Comparison of ENCODE assay signal across 14 mouse cellular contexts in the genomic region with DNA sequence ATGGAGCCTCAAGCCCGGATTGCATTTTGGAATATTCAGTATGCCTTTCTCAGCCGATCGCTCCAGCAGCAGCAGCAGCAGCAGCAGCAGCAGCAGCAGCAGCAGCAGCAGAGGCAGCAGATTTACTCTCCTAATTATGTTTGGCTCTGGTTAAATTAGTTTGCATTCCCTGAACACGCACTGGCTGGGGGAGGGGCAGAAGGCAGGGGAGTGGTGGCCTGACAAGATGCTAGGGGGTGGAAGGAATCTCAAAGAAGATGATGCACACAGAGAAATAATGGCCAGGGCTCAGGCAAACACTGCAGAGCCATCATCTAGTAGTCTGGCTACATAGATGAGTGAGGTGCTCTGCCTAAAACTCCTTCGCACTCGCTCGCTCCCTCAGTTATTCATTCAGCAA.
DNase-seq lines count a peak whose midpoint lies in the region; ATAC-seq and TF ChIP-seq lines count a peak whose summit lies in the region.
"Had no signal": no experiment of that assay in that cellular context is flagged by ENCODE, and none has a peak within 500 bp of the region (broad histone marks: within the 10 kb centered on the region; RNA-seq: fewer than 3 reads in every experiment).

No protein-coding gene starts in this region.

- no peak for TF ChIP-seq EP300 in heart, adult 2 months (IDR thresholded peaks at IDR 0.05; ENCODE audit: insufficient read depth, low read depth, low read length)

- no peak for TF ChIP-seq CTCF in heart, adult 2 months (IDR thresholded peaks at IDR 0.05)

- intact Hi-C loops in left cerebral cortex, postnatal 4 days (cut with DNase I) = no loop called here
- intact Hi-C loops in heart, adult 2 months (cut with DNase I) = no loop called here

- no peak overlapping the region for H3K4me2 ChIP-seq in forebrain, embryonic 11.5 days (ENCODE audit: low read depth, low read length, severe bottlenecking)
- no peak overlapping the region for H3K4me2 ChIP-seq in hindbrain, embryonic 14.5 days (replicated peaks)
- no peak overlapping the region for H3K4me2 ChIP-seq in midbrain, embryonic 16.5 days (ENCODE audit: low read length)
- H3K4me2 ChIP-seq: liver, embryonic 13.5 days had no signal

- no peak overlapping the region for H3K9ac ChIP-seq in forebrain, embryonic 11.5 days (ENCODE audit: low read length)
- no peak overlapping the region for H3K9ac ChIP-seq in hindbrain, embryonic 14.5 days
- no peak overlapping the region for H3K9ac ChIP-seq in midbrain, embryonic 16.5 days (ENCODE audit: low read depth, low read length)
- H3K9ac ChIP-seq in heart, adult 2 months (ENCODE audit: low read depth, low read length) = no peak overlapping the region
- H3K9ac ChIP-seq: liver, embryonic 13.5 days had no signal

- H3K36me3 ChIP-seq in forebrain, embryonic 11.5 days (ENCODE audit: control insufficient read depth, insufficient read depth, low read length) = no peaks in the 10 kb centered on the region
- no peaks in the 10 kb centered on the region for H3K36me3 ChIP-seq in hindbrain, embryonic 14.5 days (replicated peaks; ENCODE audit: control insufficient read depth, insufficient read depth)
- H3K36me3 ChIP-seq in midbrain, embryonic 16.5 days (ENCODE audit: control insufficient read depth, insufficient read depth, low read length) = no peaks in the 10 kb centered on the region
- no peaks in the 10 kb centered on the region for H3K36me3 ChIP-seq in heart, adult 2 months (ENCODE audit: control insufficient read depth, insufficient read depth, low read length)
- H3K36me3 ChIP-seq: liver, embryonic 13.5 days had no signal

- 59% methylated on average over 7 of the region's 7 CpGs for WGBS in forebrain, embryonic 11.5 days
- 59% methylated on average over 7 of the region's 7 CpGs for WGBS in hindbrain, embryonic 14.5 days
- 51% methylated on average over 7 of the region's 7 CpGs for WGBS in midbrain, embryonic 16.5 days
- 75% methylated on average over 7 of the region's 7 CpGs for WGBS in heart, adult 2 months

- H3K4me1 ChIP-seq in forebrain, embryonic 11.5 days (replicated peaks; ENCODE audit: control insufficient read depth, insufficient read depth, low read length) = peaks cover 7% of the 10 kb centered on the region
- H3K4me1 ChIP-seq in hindbrain, embryonic 14.5 days (replicated peaks; ENCODE audit: control insufficient read depth, insufficient read depth, low read length) = peaks cover 20% of the 10 kb centered on the region
- peaks cover 30% of the 10 kb centered on the region for H3K4me1 ChIP-seq in midbrain, embryonic 16.5 days (ENCODE audit: control insufficient read depth, insufficient read depth, low read length)
- peaks cover 1% of the 10 kb centered on the region for H3K4me1 ChIP-seq in heart, adult 2 months (ENCODE audit: control insufficient read depth, insufficient read depth, low read length)
- H3K4me1 ChIP-seq: liver, embryonic 13.5 days had no signal

- ATAC-seq in forebrain, embryonic 11.5 days (replicated peaks; ENCODE audit: low FRiP score) = peak; percentile 53; the same call in 1 of the 2 replicates
- peak; percentile 44 for ATAC-seq in hindbrain, embryonic 14.5 days (ENCODE audit: low FRiP score)
- no peak; the same call in 1 of the 2 replicates for ATAC-seq in midbrain, embryonic 16.5 days
- ATAC-seq: intestine, embryonic 16.5 days had no signal

- no peaks in the 10 kb centered on the region for H3K27me3 ChIP-seq in forebrain, embryonic 11.5 days (ENCODE audit: control insufficient read depth, insufficient read depth, low read length)
- H3K27me3 ChIP-seq in hindbrain, embryonic 14.5 days (ENCODE audit: control insufficient read depth, insufficient read depth, low read length) = no peaks in the 10 kb centered on the region
- H3K27me3 ChIP-seq in midbrain, embryonic 16.5 days (ENCODE audit: control insufficient read depth, insufficient read depth, low read depth, low read length) = no peaks in the 10 kb centered on the region
- H3K27me3 ChIP-seq in heart, adult 2 months (ENCODE audit: control insufficient read depth, insufficient read depth, low read length) = no peaks in the 10 kb centered on the region
- H3K27me3 ChIP-seq: liver, embryonic 13.5 days had no signal

- H3K79me2 ChIP-seq in heart, adult 2 months (replicated peaks; ENCODE audit: control insufficient read depth, insufficient read depth, low read length) = no peaks in the 10 kb centered on the region

- TF ChIP-seq POLR2A in heart, adult 2 months (IDR thresholded peaks at IDR 0.05; ENCODE audit: insufficient read depth, low read depth, low read length) = no peak

- H3K9me3 ChIP-seq in forebrain, embryonic 11.5 days (ENCODE audit: control insufficient read depth, low read length) = no peaks in the 10 kb centered on the region
- no peaks in the 10 kb centered on the region for H3K9me3 ChIP-seq in hindbrain, embryonic 14.5 days (ENCODE audit: control insufficient read depth, low read length)
- no peaks in the 10 kb centered on the region for H3K9me3 ChIP-seq in midbrain, embryonic 16.5 days (replicated peaks; ENCODE audit: control insufficient read depth, low read length, poor library complexity, severe bottlenecking)
- H3K9me3 ChIP-seq: liver, embryonic 13.5 days had no signal

- H3K4me3 ChIP-seq in forebrain, embryonic 11.5 days (ENCODE audit: low read depth, low read length) = no peak overlapping the region
- no peak overlapping the region for H3K4me3 ChIP-seq in hindbrain, embryonic 14.5 days (replicated peaks; ENCODE audit: low read length)
- no peak overlapping the region for H3K4me3 ChIP-seq in midbrain, embryonic 16.5 days (ENCODE audit: low read depth, low read length)
- H3K4me3 ChIP-seq in heart, adult 2 months = no peak overlapping the region
- H3K4me3 ChIP-seq: left cerebral cortex, adult 2 months; liver, embryonic 13.5 days had no signal

- peak; percentile 21 for DNase-seq in left cerebral cortex, postnatal 4 days
- no peak for DNase-seq in left cerebral cortex, adult 18-20 months (ENCODE audit: low spot score in 2 of 2)
- DNase-seq in forebrain, embryonic 11.5 days (ENCODE audit: low spot score) = peak; percentile 58
- DNase-seq in hindbrain, embryonic 14.5 days (ENCODE audit: low spot score) = peak; percentile 37
- DNase-seq in adipocyte (ENCODE audit: low spot score) = no peak
- no peak for DNase-seq in heart, adult 2 months
- no peak for DNase-seq in natural killer cell, adult 2 months (ENCODE audit: low spot score in 2 of 2)
- DNase-seq: cerebellum, adult 18-20 months; kidney, postnatal 36 days; liver, embryonic 13.5 days; thymus, adult 18-20 months had no signal

- no peak overlapping the region for H3K27ac ChIP-seq in forebrain, embryonic 11.5 days (ENCODE audit: low read depth, low read length)
- peak overlapping the region; percentile 66 for H3K27ac ChIP-seq in hindbrain, embryonic 14.5 days
- 0 out of 2 replicates have a peak overlapping the region, but pooled peaks have one; percentile 9 for H3K27ac ChIP-seq in midbrain, embryonic 16.5 days (ENCODE audit: low read length)
- no peak overlapping the region for H3K27ac ChIP-seq in heart, adult 2 months
- H3K27ac ChIP-seq: left cerebral cortex, adult 2 months; liver, embryonic 13.5 days had no signal

Comparison
In these comparisons a context has a peak if more than half of its experiments do, and no peak if none do; other contexts are left out.
1. DNase-seq: peak in left cerebral cortex, postnatal 4 days (single experiment), forebrain, embryonic 11.5 days (single experiment) and hindbrain, embryonic 14.5 days (single experiment); none in left cerebral cortex, adult 18-20 months (0 of 2), adipocyte (single experiment), heart, adult 2 months (0 of 2) and natural killer cell, adult 2 months (0 of 2).
2. H3K27ac ChIP-seq: peak in hindbrain, embryonic 14.5 days (single experiment) and midbrain, embryonic 16.5 days (single experiment); none in forebrain, embryonic 11.5 days (single experiment) and heart, adult 2 months (single experiment).